Mouse (Mus musculus) midbrain, postnatal 0 days (tissue): ENCODE results near the gene Eml6. TPM values are rescaled to one million over a fixed set of nuclear protein-coding genes. Genes with fewer than 3 reads are reported as not detected.

Experiments used
- ATAC-seq: fragments of 200-750 bp; cut with Nextera tagmentation; 2 replicates; pipeline ENCODE4 v1.8.0; 2017; ENCODE audit warnings: moderate number of reproducible peaks, mild to moderate bottlenecking, moderate TSS enrichment, moderate library complexity; ENCODE audit not compliant: low FRiP score
- DNase-seq: peaks from one replicate; pipeline ENCODE4 v3.0.0-alpha.2; 2015; ENCODE audit warnings: low spot score
- H3K27ac ChIP-seq: fragments of 300-500 bp; sonication (generic); 2 replicates; pipeline ENCODE4 v1.5.1; 2014; ENCODE audit warnings: low read depth, mild to moderate bottlenecking, low read length, mixed read lengths
- H3K27me3 ChIP-seq: fragments of 300-500 bp; sonication (generic); 2 replicates; pipeline ENCODE4 v1.6.1; 2014; ENCODE audit warnings: low read length, control low read depth, mixed read lengths; ENCODE audit not compliant: insufficient read depth
- H3K36me3 ChIP-seq: fragments of 300-500 bp; sonication (generic); 2 replicates; pipeline ENCODE4 v1.6.1; 2014; ENCODE audit warnings: low read length, control low read depth, mixed read lengths; ENCODE audit not compliant: insufficient read depth
- H3K4me1 ChIP-seq: fragments of 300-500 bp; sonication (generic); 2 replicates; pipeline ENCODE4 v1.6.1; 2014; ENCODE audit warnings: mild to moderate bottlenecking, control low read depth, antibody characterized with exemption, low read length, mixed read lengths; ENCODE audit not compliant: insufficient read depth
- H3K4me2 ChIP-seq: fragments of 300-500 bp; sonication (generic); 2 replicates; pipeline ENCODE4 v1.6.1; 2014; ENCODE audit warnings: low read depth, mild to moderate bottlenecking, low read length, mixed read lengths; ENCODE audit not compliant: poor library complexity, severe bottlenecking
- H3K4me3 ChIP-seq: fragments of 300-500 bp; sonication (generic); 2 replicates; pipeline ENCODE4 v1.5.1; 2014; ENCODE audit warnings: low read depth, mild to moderate bottlenecking, low read length, moderate library complexity
- H3K9ac ChIP-seq: fragments of 300-500 bp; sonication (generic); replicated peaks from 2 replicates; pipeline ENCODE4 v1.6.1; 2014; ENCODE audit warnings: mild to moderate bottlenecking, low read length, moderate library complexity, mixed read lengths; ENCODE audit not compliant: poor library complexity, severe bottlenecking
- H3K9me3 ChIP-seq: fragments of 300-500 bp; sonication (generic); 2 replicates; pipeline ENCODE4 v1.6.1; 2016; ENCODE audit warnings: low read length, control low read depth
- CTCF ChIP-seq: IDR thresholded peaks from 2 replicates; pipeline ENCODE4 v1.5.1; 2016; ENCODE audit warnings: antibody characterized with exemption, mild to moderate bottlenecking
- WGBS: fragments of 180-500 bp; shearing (Covaris S2); extraction: QIAGEN DNeasy Blood & Tissue Kit; methylation state at CpG from one replicate; pipeline ENCODE4 v1.1.7; 2014; 5-methylcytosine and 5-hydroxymethylcytosine counted together
- polyA plus RNA-seq: library from polyadenylated mRNA; unstranded; fragments of >200 nt; fragmentation: Nextera tagmentation; extraction: Ambion mirVana; gene quantifications from 2 replicates; pipeline ENCODE4 v1.2.1, GENCODE M21; 2015
- total RNA-seq: library from RNA; depleted of rRNA; stranded (reverse); fragments of >200 nt; gene quantifications from 2 replicates; pipeline ENCODE4 v1.2.3, GENCODE M21; 2014

Gene Eml6
- total and polyA plus RNA-seq, 2 experiments from 2014 or later, result 4.8 to 20.1 TPM

GRCm38 (mm10) chr11:29747881-29748280 lies 278.0 kb downstream of the Eml6 start:
- ATAC-seq (no peak), DNase-seq (no peak)
- Histone ChIP-seq H3K4me1 (no peaks in the 10 kb centered on the region), H3K36me3 (peaks cover 45% of the 10 kb centered on the region), H3K4me2 (no peak overlapping the region), H3K4me3 (no peak overlapping the region), H3K27me3 (no peaks in the 10 kb centered on the region), H3K9ac (no peak overlapping the region), H3K9me3 (no peaks in the 10 kb centered on the region), H3K27ac (no peak overlapping the region)
- WGBS, result 73% methylated on average over 1 of the region's 1 CpGs
- no peak for TF ChIP-seq CTCF

GRCm38 (mm10) chr11:29747365-29747764 lies 278.5 kb downstream of the Eml6 start:
- H3K9ac ChIP-seq, result no peak overlapping the region
- 96% methylated on average over 3 of the region's 3 CpGs for WGBS
- peaks cover 45% of the 10 kb centered on the region for H3K36me3 ChIP-seq
- DNase-seq, result no peak
- no peak overlapping the region for H3K27ac ChIP-seq
- H3K4me2 ChIP-seq, result no peak overlapping the region
- H3K4me1 ChIP-seq, result no peaks in the 10 kb centered on the region
- ATAC-seq, result no peak
- no peak overlapping the region for H3K4me3 ChIP-seq
- no peaks in the 10 kb centered on the region for H3K9me3 ChIP-seq
- H3K27me3 ChIP-seq, result no peaks in the 10 kb centered on the region
- no peak for TF ChIP-seq CTCF

- DNase-seq (no peak), ATAC-seq (no peak)
- Histone ChIP-seq H3K9me3 (no peaks in the 10 kb centered on the region), H3K9ac (no peak overlapping the region), H3K4me2 (no peak overlapping the region), H3K4me3 (no peak overlapping the region), H3K27ac (no peak overlapping the region), H3K36me3 (peaks cover 38% of the 10 kb centered on the region), H3K27me3 (no peaks in the 10 kb centered on the region), H3K4me1 (no peaks in the 10 kb centered on the region)
- WGBS, result 91% methylated on average over 9 of the region's 9 CpGs
- no peak for TF ChIP-seq CTCF
These were observed 279.6 kb downstream of the Eml6 start for GRCm38 (mm10) chr11:29746203-29746602.

- Histone ChIP-seq H3K4me2 (no peak overlapping the region), H3K9ac (no peak overlapping the region), H3K36me3 (peaks cover 38% of the 10 kb centered on the region), H3K4me3 (no peak overlapping the region), H3K9me3 (no peaks in the 10 kb centered on the region), H3K4me1 (no peaks in the 10 kb centered on the region), H3K27ac (no peak overlapping the region), H3K27me3 (no peaks in the 10 kb centered on the region)
- DNase-seq (no peak), ATAC-seq (no peak)
- TF ChIP-seq CTCF, result no peak
- WGBS, result 67% methylated on average over 2 of the region's 2 CpGs
These were observed 280.3 kb downstream of the Eml6 start for GRCm38 (mm10) chr11:29745513-29745912.

GRCm38 (mm10) chr11:29744760-29745430 lies 280.9 kb downstream of the Eml6 start:
- Histone ChIP-seq H3K27me3 (no peaks in the 10 kb centered on the region), H3K4me3 (no peak overlapping the region), H3K4me1 (no peaks in the 10 kb centered on the region), H3K9me3 (no peaks in the 10 kb centered on the region), H3K27ac (no peak overlapping the region), H3K9ac (no peak overlapping the region), H3K4me2 (no peak overlapping the region), H3K36me3 (peaks cover 38% of the 10 kb centered on the region)
- no peak for TF ChIP-seq CTCF
- 89% methylated on average over 5 of the region's 5 CpGs for WGBS
- ATAC-seq (peak; percentile 53), DNase-seq (peak; percentile 54)

GRCm38 (mm10) chr11:29739752-29740151 lies 286.1 kb downstream of the Eml6 start:
- Histone ChIP-seq H3K36me3 (peaks cover 18% of the 10 kb centered on the region), H3K4me1 (no peaks in the 10 kb centered on the region), H3K27ac (no peak overlapping the region), H3K4me2 (no peak overlapping the region), H3K9me3 (no peaks in the 10 kb centered on the region), H3K4me3 (no peak overlapping the region), H3K9ac (no peak overlapping the region), H3K27me3 (no peaks in the 10 kb centered on the region)
- WGBS, result 94% methylated on average over 2 of the region's 2 CpGs
- no peak for DNase-seq
- no peak for ATAC-seq
- TF ChIP-seq CTCF, result no peak
